Mouse (Mus musculus) urinary bladder, adult 2 months (tissue): ENCODE data around the gene Adam8. TPM values are rescaled to one million over a fixed set of nuclear protein-coding genes. Genes with fewer than 3 reads are reported as not detected.
A peak's percentile ranks its signal among the peaks of the same experiment; 100 is the strongest.

ENCODE experiments used
- DNase-seq: peaks from one replicate; pipeline ENCODE4 v3.0.0; 2022; ENCODE audit warnings: low spot score
- polyA plus RNA-seq: library from polyadenylated mRNA; depleted of rRNA; stranded (reverse); fragments of >200 nt; gene quantifications from 2 replicates; pipeline ENCODE4 v1.2.3, GENCODE M21; 2012; rRNA removed

Gene Adam8
- polyA plus RNA-seq, 1 experiment, result 5.8 TPM

DNA sequence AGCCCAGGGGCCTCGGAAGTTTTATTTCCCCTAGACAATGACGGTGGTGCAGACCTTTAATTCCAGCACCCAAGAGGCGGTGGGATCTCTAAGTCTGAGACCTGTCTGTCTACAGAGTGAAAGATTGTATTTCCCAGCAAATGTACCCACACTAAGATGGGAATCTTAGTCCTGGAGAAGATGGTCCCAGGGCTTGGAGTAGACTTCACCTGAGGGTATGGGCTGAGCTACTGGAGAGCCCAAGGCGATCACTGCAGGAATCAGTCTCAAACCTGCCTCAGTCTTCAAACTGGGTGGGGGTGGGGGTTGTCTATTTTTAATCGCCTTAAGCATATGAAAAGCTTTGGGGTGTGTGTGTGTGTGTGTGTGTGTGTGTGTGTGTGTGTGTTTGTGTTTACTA, 46.3 kb downstream of the Adam8 start:
- no peak for DNase-seq

DNA sequence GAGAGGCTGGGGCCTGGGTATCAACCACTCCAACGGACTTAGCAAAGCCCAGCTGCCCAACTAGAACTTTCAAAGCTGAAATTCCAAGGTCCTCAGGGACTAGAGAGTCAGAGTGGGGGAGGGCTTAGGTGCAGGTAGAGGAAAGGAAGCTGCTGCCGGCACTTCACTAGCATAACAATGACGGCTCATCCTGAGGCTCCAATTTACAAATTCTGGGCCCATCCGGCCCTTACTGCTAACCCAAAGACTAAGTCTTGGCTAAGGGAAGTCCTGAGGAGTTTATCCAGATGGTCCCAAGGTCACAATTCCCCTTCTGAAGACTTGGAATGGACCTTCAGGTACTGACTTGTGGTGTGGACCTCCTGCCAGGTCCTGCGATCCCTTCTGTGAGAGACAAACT, 46.8 kb downstream of the Adam8 start:
- DNase-seq, result no peak

DNA sequence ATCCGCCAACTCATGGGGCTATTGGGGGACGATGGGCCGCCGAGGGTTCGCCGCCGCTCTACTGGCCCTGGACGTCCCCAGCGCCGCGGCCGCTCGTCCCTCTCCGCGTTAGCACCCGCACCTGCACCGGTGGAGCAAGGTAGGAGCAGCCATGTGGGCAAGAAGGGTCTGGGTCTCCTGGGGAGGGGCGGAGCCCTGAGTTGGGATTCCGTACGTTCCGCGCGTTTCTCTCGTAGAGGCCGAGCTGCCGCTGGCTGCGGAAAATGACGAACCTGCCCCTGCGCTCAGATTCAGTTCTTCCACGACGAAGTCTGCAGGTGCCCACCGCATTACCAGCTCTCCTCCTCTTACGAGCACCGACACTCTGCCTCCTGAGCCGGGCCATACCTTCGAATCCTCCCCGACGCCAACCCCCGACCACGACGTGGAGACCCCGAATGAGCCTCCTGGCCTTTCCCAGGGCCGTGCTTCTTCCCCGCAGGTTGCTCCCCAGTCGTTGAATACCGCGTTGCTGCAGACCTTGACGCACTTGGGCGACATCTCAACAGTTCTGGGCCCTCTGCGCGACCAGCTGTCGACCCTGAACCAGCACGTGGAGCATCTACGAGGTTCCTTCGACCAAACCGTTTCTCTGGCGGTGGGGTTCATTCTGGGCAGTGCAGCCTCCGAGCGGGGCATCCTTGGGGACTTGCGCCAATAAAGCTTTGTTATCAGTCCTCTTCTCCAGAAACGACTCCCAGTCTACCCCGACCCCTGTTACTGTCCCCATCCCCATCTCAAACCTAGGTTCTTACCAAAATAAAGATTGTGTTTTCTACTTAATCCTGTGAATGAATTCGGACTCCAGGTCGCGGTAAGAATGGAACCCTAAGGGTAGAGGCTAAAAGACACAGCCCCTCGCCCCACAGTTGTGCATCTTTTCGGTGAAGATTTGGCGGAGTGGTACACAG, 47.8 kb downstream of the Adam8 start:
- no peak for DNase-seq

DNA sequence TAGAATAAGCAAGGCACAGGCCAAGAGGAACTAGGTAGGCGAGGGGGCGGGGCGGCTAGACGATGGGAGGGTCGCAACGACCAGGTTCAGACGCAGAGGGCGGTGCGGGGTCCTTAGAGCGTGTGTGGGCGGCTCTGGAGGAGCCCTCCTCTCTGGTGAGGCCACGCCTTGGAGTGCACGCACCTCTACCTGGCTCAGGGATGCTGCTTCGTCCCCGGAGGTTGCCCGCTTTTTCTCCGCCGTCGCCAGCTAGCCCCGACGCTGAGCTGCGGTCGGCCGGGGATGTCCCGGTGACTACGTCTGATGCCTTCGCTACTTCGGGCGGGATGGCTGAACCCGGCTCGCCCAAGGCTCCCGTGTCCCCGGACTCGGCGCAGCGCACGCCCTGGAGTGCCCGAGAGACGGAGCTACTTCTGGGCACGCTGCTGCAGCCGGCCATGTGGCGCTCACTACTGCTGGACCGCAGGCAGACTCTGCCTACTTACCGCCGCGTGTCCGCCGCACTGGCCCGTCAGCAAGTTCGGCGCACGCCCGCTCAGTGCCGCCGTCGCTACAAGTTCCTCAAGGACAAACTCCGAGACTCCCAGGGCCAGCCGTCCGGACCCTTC, 48.6 kb downstream of the Adam8 start, which contains the start of gene Utf1:
Utf1 (plus strand) TSS at position 116 of the 608 bp plus-strand sequence.
- peak; percentile 28 for DNase-seq

DNA sequence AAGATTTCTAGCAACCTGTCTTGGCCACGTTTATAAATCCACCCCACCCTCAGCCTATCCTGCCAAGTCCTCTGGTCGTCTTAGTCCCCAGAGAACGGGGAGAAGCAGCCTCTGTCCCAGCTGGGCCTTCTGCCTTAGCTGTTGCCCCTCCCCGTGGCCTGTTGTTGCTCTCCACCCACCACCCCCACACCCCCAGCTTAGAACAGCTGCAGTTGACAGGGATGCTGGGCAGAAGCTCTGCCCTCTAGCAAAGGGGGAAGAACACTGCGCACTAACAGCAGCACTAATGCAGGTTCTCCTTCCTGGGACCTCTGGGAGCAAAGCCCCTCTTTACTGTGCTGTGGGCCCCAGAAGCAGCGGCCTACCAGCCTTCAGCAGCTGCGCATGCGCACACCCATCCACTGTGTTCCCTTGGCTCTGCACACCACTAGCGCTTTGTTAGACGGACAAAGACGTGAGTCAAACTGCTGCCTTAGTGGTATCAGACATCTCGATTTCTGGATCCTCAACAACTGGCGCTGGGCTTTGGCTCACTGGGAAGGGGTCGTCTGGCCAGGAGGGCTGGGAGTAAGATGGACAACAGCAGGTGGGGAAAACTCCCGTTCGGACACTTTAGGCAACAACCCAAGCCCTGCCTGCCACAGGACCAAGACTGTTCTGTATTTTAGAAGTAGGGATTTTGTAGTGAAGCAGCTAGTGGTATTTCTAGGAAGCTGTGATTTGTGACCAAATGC, 51.7 kb downstream of the Adam8 start:
- no peak for DNase-seq

DNA sequence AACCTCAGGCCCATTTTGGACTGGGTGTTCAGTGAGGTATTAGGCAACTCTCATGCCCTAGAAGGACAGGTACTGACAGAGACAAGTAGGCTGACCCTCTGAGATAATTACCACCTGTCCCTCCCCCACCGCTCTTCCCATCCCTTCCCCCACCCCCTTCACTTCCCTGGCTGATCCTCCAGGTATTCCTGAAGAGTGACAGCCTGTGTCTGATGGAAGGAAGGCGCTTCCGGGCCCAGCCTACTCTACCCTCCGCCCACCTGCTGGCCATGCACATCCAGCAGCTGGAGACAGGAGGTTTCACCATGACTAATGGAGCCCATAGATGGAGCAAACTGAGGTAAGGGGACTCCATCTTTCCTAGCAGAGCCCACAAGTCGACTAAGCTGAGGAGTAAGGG, 54.6 kb downstream of the Adam8 start:
- no peak for DNase-seq

DNA sequence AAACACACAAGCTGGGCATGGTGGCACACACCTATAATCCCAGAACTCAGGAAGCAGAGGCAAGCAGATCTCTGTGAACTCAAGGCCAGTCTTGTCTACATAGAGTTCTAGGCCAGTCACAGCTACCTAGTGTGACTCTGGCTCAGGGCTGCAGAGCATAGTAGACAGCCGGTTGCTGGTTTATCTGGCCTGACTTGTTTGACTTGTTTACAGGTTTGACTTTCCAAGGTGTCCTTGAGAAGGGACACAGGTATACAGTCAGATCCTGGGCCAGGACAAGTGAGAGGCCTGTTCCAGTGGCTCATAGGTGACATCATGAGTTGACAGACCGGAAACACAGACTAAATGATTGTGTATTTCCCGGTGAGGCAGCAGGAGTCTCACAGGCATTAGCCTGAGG, 55.2 kb downstream of the Adam8 start:
- no peak for DNase-seq

DNA sequence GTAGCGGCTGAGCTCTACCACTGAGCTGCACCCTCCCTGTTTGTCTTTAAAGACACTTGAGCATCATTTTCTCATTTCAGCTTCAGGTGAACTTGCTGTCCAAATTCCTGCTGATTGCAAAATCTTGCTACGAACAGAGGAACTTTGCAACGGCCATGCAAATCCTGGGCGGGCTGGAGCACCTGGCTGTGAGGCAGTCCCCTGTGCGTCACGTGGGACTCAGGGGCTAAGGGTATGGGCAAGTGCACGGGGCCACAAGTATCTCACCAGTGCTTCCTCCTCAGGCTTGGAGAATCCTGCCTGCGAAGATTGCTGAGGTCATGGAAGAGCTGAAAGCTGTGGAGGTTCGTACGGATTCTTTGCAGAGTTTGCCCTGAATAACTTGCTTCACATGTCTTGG, 55.7 kb downstream of the Adam8 start:
- no peak for DNase-seq

DNA sequence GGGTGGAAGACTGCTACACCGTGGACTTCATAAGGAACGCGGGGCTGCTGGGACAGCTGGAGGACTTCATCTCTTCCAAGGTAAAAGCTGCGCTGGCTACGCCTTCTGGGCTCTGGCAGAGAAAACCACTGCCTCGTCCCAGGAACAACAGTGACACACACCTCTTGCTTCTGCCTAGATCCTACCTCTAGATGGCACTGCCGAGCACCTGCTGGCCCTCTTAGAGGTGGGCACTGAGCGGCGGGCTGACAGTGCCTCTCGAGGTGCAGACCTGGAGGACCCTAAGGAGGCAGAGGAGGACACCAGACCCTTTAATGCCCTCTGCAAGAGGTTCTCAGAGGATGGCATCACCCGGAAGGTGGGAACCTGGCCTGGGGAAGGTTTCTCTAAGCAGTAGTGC, 61.6 kb downstream of the Adam8 start:
- DNase-seq, result no peak

Other genes with a start within 250 kb of the Adam8 start
- gene Adgra1, start 158.4 kb downstream of the Adam8 start, polyA plus RNA-seq, result 2.1 and 3.5 TPM in 2 replicates
- gene Kndc1, start 97.9 kb downstream of the Adam8 start, polyA plus RNA-seq, result 0.03 and 0.07 TPM in 2 replicates
- not detected in 2 replicates for gene Utf1, start 48.8 kb downstream of the Adam8 start, polyA plus RNA-seq
- 0.37 and 0.70 TPM in 2 replicates for gene 6430531B16Rik, start 13.8 kb downstream of the Adam8 start, polyA plus RNA-seq
- gene Zfp511, start 43.8 kb upstream of the Adam8 start, polyA plus RNA-seq, result 72.4 and 98.7 TPM in 2 replicates
- 33.2 and 33.3 TPM in 2 replicates for gene Tubgcp2, start 44.1 kb upstream of the Adam8 start, polyA plus RNA-seq
- 0.03 TPM in 2 replicates for gene Msx3, start 56.5 kb upstream of the Adam8 start, polyA plus RNA-seq
- gene Caly, start 90.0 kb upstream of the Adam8 start, polyA plus RNA-seq, result 0.83 and 1.0 TPM in 2 replicates
- gene Prap1, start 100.8 kb upstream of the Adam8 start, polyA plus RNA-seq, result 3.3 TPM in 2 replicates
- gene Fuom, start 109.9 kb upstream of the Adam8 start, polyA plus RNA-seq, result 61.2 and 63.5 TPM in 2 replicates
- 8.1 and 11.0 TPM in 2 replicates for gene Paox, start 123.2 kb upstream of the Adam8 start, polyA plus RNA-seq
- 112 and 118 TPM in 2 replicates for gene Echs1, start 123.9 kb upstream of the Adam8 start, polyA plus RNA-seq
- gene Mtg1, start 145.0 kb upstream of the Adam8 start, polyA plus RNA-seq, result 26.1 and 31.0 TPM in 2 replicates
- 4.8 and 8.9 TPM in 2 replicates for gene Sprn, start 162.3 kb upstream of the Adam8 start, polyA plus RNA-seq
- not detected in 2 replicates for gene Olfr522, start 172.2 kb upstream of the Adam8 start, polyA plus RNA-seq
- not detected in 2 replicates for gene Olfr523, start 180.7 kb upstream of the Adam8 start, polyA plus RNA-seq
- not detected in 2 replicates for gene Olfr524, start 213.4 kb upstream of the Adam8 start, polyA plus RNA-seq
- 1.1 and 1.2 TPM in 2 replicates for gene Cd163l1, start 225.7 kb upstream of the Adam8 start, polyA plus RNA-seq